Mouse (Mus musculus) testis, adult 2 months (tissue): ENCODE data around the gene Hs1bp3. TPM values are rescaled to one million over a fixed set of nuclear protein-coding genes. Genes with fewer than 3 reads are reported as not detected.

Experiments
- H3K27ac ChIP-seq: fragments of 200-500 bp; 2 replicates; pipeline ENCODE4 v1.5.1; 2012; ENCODE audit warnings: low read depth, low read length; ENCODE audit not compliant: control insufficient read depth, insufficient read depth
- H3K27me3 ChIP-seq: fragments of 200-500 bp; 2 replicates; pipeline ENCODE4 v1.6.1; 2012; ENCODE audit warnings: mild to moderate bottlenecking, low read length, moderate library complexity; ENCODE audit not compliant: control insufficient read depth, insufficient read depth
- H3K36me3 ChIP-seq: fragments of 200-500 bp; 2 replicates; pipeline ENCODE4 v1.6.1; 2012; ENCODE audit warnings: mild to moderate bottlenecking, low read length; ENCODE audit not compliant: control insufficient read depth, insufficient read depth
- H3K4me1 ChIP-seq: fragments of 200-500 bp; 2 replicates; pipeline ENCODE4 v1.6.1; 2012; ENCODE audit warnings: low read length; ENCODE audit not compliant: control insufficient read depth, insufficient read depth
- H3K4me3 ChIP-seq: fragments of 200-500 bp; 2 replicates; pipeline ENCODE4 v1.5.1; 2012; ENCODE audit warnings: low read depth, mild to moderate bottlenecking, low read length, moderate library complexity, mixed read lengths; ENCODE audit not compliant: control insufficient read depth
- CTCF ChIP-seq: fragments of 200-500 bp; IDR thresholded peaks from 2 replicates; pipeline ENCODE4 v1.5.1; 2012; ENCODE audit warnings: low read depth, mild to moderate bottlenecking, inconsistent platforms, low read length, moderate library complexity; ENCODE audit not compliant: control insufficient read depth, insufficient read depth, insufficient replicate concordance
- POLR2A ChIP-seq: fragments of 200-500 bp; IDR thresholded peaks from 2 replicates; pipeline ENCODE4 v1.6.1; 2012; ENCODE audit warnings: low read depth, mild to moderate bottlenecking, inconsistent platforms, low read length, moderate library complexity; ENCODE audit not compliant: control insufficient read depth
- polyA plus RNA-seq: library from polyadenylated mRNA; depleted of rRNA; stranded (reverse); fragments of >200 nt; gene quantifications from 2 replicates; pipeline ENCODE4 v1.2.3, GENCODE M21; 2012

The Hs1bp3 gene
- polyA plus RNA-seq, 1 experiment = 1.8 TPM

- no peak overlapping the region for H3K4me3 ChIP-seq
- H3K27ac ChIP-seq = no peak overlapping the region
- no peaks in the 10 kb centered on the region for H3K36me3 ChIP-seq
- TF ChIP-seq CTCF (no peak), POLR2A (no peak)
- H3K4me1 ChIP-seq = peaks cover 17% of the 10 kb centered on the region
- H3K27me3 ChIP-seq = peaks cover 5% of the 10 kb centered on the region
Measured at GRCm38 (mm10) chr12:8299143-8300110, 13.8 kb upstream of the Hs1bp3 start.

GRCm38 (mm10) chr12:8300111-8300480 lies 13.1 kb upstream of the Hs1bp3 start:
- Histone ChIP-seq H3K27me3 (peaks cover 5% of the 10 kb centered on the region), H3K4me1 (peaks cover 17% of the 10 kb centered on the region), H3K4me3 (no peak overlapping the region), H3K27ac (no peak overlapping the region), H3K36me3 (no peaks in the 10 kb centered on the region)
- no peak for TF ChIP-seq POLR2A
- no peak for TF ChIP-seq CTCF

GRCm38 (mm10) chr12:8300521-8300920 lies 12.7 kb upstream of the Hs1bp3 start:
- H3K27me3 ChIP-seq = peaks cover 5% of the 10 kb centered on the region

GRCm38 (mm10) chr12:8301011-8301814 lies 12.0 kb upstream of the Hs1bp3 start:
- Histone ChIP-seq H3K4me1 (peaks cover 18% of the 10 kb centered on the region), H3K36me3 (no peaks in the 10 kb centered on the region), H3K27me3 (peaks cover 5% of the 10 kb centered on the region), H3K27ac (no peak overlapping the region), H3K4me3 (no peak overlapping the region; the same call in 1 of the 2 replicates)
- no peak for TF ChIP-seq POLR2A
- TF ChIP-seq CTCF = no peak

More at GRCm38 (mm10) chr12:8300521-8300920, 12.7 kb upstream of the Hs1bp3 start:
- Histone ChIP-seq H3K4me3 (no peak overlapping the region), H3K4me1 (peaks cover 17% of the 10 kb centered on the region), H3K36me3 (no peaks in the 10 kb centered on the region), H3K27ac (no peak overlapping the region)
- TF ChIP-seq CTCF = no peak
- TF ChIP-seq POLR2A = no peak

- Histone ChIP-seq H3K4me3 (no peak within 1 kb of the TSS; the same call in 1 of the 2 replicates), H3K27ac (no peak within 1 kb of the TSS), H3K36me3 (no peaks in the 10 kb centered on the region), H3K4me1 (peaks cover 21% of the 10 kb centered on the region), H3K27me3 (peaks cover 5% of the 10 kb centered on the region)
- TF ChIP-seq POLR2A (no peak), CTCF (no peak)
Measured at GRCm38 (mm10) chr12:8301841-8302431, 11.3 kb upstream of the Hs1bp3 start, which contains the start of gene Gdf7. TSS of gene Gdf7 (minus strand) at chr12:8301954.

- Histone ChIP-seq H3K36me3 (no peaks in the 10 kb centered on the region), H3K4me1 (peaks cover 10% of the 10 kb centered on the region), H3K27ac (no peak overlapping the region), H3K4me3 (no peak overlapping the region), H3K27me3 (no peaks in the 10 kb centered on the region; the same call in none of the 2 replicates)
- TF ChIP-seq POLR2A = no peak
- TF ChIP-seq CTCF = no peak
Measured at GRCm38 (mm10) chr12:8305258-8305657, 8.0 kb upstream of the Hs1bp3 start.

GRCm38 (mm10) chr12:8306432-8306831 lies 6.8 kb upstream of the Hs1bp3 start:
- H3K27me3 ChIP-seq = no peaks in the 10 kb centered on the region; the same call in 1 of the 2 replicates
- no peak for TF ChIP-seq POLR2A
- TF ChIP-seq CTCF = peak; percentile 70; the same call in 1 of the 2 replicates
- H3K4me1 ChIP-seq = peaks cover 8% of the 10 kb centered on the region
- no peak overlapping the region for H3K27ac ChIP-seq
- no peaks in the 10 kb centered on the region for H3K36me3 ChIP-seq
- no peak overlapping the region for H3K4me3 ChIP-seq
